Mouse (Mus musculus) heart, embryonic 13.5 days (tissue): ENCODE measurements around the gene Syndig1l. TPM values are rescaled to one million over a fixed set of nuclear protein-coding genes. Genes with fewer than 3 reads are reported as not detected.

Experiments
- ATAC-seq: fragments of 200-750 bp; cut with Nextera tagmentation; 2 replicates; pipeline ENCODE4 v1.8.0; 2017; ENCODE audit warnings: moderate TSS enrichment; ENCODE audit not compliant: insufficient number of reproducible peaks, low FRiP score, low TSS enrichment; ENCODE audit errors: extremely low read depth
- H3K27ac ChIP-seq: fragments of 300-500 bp; sonication (generic); replicated peaks from 2 replicates; pipeline ENCODE4 v1.5.1; 2015; ENCODE audit warnings: moderate library complexity, mild to moderate bottlenecking, inconsistent platforms
- H3K27me3 ChIP-seq: fragments of 300-500 bp; sonication (generic); replicated peaks from 2 replicates; pipeline ENCODE4 v1.6.1; 2015; ENCODE audit warnings: mild to moderate bottlenecking, inconsistent platforms
- H3K36me3 ChIP-seq: fragments of 300-500 bp; sonication (generic); 2 replicates; pipeline ENCODE4 v1.6.1; 2015; ENCODE audit warnings: mild to moderate bottlenecking, inconsistent platforms
- H3K4me1 ChIP-seq: fragments of 300-500 bp; sonication (generic); 2 replicates; pipeline ENCODE4 v1.6.1; 2015; ENCODE audit warnings: inconsistent platforms
- H3K4me2 ChIP-seq: fragments of 300-500 bp; sonication (generic); 2 replicates; pipeline ENCODE4 v1.6.1; 2015; ENCODE audit warnings: inconsistent platforms, mild to moderate bottlenecking, moderate library complexity
- H3K4me3 ChIP-seq: fragments of 300-500 bp; sonication (generic); 2 replicates; pipeline ENCODE4 v1.5.1; 2015; ENCODE audit warnings: moderate library complexity, mild to moderate bottlenecking, inconsistent platforms
- H3K9ac ChIP-seq: fragments of 300-500 bp; sonication (generic); 2 replicates; pipeline ENCODE4 v1.6.1; 2015; ENCODE audit warnings: inconsistent platforms, mild to moderate bottlenecking, moderate library complexity
- H3K9me3 ChIP-seq: fragments of 300-500 bp; sonication (generic); 2 replicates; pipeline ENCODE4 v1.6.1; 2016; ENCODE audit warnings: inconsistent platforms
- WGBS: fragments of 180-500 bp; shearing (Covaris S2); methylation state at CpG from one replicate; pipeline ENCODE4 v1.1.7; 2015; ENCODE audit warnings: mixed read lengths; 5-methylcytosine and 5-hydroxymethylcytosine counted together
- polyA plus RNA-seq: library from polyadenylated mRNA; unstranded; fragments of >200 nt; fragmentation: Nextera tagmentation; extraction: Ambion mirVana; gene quantifications from 2 replicates; pipeline ENCODE4 v1.2.1, GENCODE M21; 2015

Syndig1l gene
- polyA plus RNA-seq = not detected in 2 replicates

DNA sequence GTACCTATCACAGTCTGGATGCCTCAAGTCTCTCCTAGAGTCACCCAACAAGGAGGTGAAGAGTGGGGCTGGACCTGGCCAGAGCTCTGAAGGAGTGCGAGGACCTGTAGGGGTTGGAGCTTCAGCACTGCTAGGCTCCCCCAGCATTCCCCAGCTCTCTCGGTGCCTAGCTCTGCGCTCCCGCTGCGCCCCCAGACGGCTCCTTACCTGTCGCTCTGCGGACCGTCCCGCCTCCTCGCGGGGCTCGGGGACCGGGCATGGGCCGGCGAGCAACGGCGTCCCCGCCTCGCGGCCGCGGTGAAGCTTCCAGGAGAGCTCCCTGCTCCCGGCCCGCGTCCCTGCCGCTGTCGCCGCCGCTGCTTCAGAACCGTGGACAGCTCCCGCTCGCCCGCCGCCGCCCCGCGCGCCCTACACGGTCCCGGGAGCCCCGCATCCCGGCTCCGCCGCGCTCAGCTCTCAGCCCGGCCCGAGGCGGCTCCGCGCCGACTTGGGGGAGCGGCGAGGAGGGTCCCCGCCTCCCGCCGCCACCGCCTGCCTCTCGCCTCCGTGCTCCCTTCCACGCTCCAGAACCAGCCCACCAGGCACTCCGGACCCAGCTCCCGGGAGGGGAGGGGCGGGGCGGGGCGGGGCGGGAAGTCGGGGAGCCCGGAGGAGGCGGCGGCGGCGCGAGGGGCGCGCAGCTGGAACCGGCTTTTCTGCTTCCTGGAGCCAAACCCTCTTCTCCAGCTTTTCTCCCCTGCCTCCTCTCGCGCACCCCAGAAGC is at the start of gene Syndig1l:
Gene Syndig1l, minus strand, starts transcription at position 513 of the 763 bp plus-strand sequence.
- H3K9ac ChIP-seq = no peak within 1 kb of the TSS
- no peaks in the 10 kb centered on the region for H3K36me3 ChIP-seq
- H3K4me1 ChIP-seq = 0 out of 2 replicates have a peak, but pooled peaks cover 8% of the 10 kb centered on the region
- peaks cover 96% of the 10 kb centered on the region for H3K27me3 ChIP-seq
- peak within 1 kb of the TSS; percentile 61 for H3K4me3 ChIP-seq
- under 1% methylated on average over 73 of the region's 79 CpGs for WGBS
- no peaks in the 10 kb centered on the region for H3K9me3 ChIP-seq
- peak within 1 kb of the TSS; percentile 92 for H3K4me2 ChIP-seq
- ATAC-seq = peak; percentile 63; the same call in 1 of the 2 replicates
- no peak within 1 kb of the TSS for H3K27ac ChIP-seq

DNA sequence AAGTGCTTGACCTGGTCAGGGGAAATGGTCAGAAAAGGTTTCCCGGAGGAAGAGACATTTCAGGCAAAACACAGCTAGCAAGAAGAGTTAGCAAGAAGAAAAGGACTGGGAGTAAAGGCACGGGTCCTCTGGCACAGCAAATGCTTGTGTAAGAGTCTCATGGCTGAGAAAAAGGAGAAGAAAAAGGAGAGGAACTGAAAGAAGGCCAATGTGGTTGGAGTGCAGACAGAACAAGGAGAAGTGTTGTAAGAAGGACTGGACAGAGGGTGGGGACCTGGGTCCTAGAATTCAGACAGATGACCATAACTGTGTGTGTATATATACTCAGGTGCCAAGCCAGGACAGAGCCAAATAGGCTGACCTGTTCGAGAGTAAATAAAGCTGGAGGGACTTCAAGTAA is 49.5 kb upstream of the Syndig1l start:
- H3K4me3 ChIP-seq = no peak overlapping the region
- 66% methylated on average over 3 of the region's 3 CpGs for WGBS
- no peak for ATAC-seq
- H3K9me3 ChIP-seq = no peaks in the 10 kb centered on the region
- H3K36me3 ChIP-seq = no peaks in the 10 kb centered on the region
- H3K9ac ChIP-seq = no peak overlapping the region
- H3K27me3 ChIP-seq = peaks cover 20% of the 10 kb centered on the region
- no peaks in the 10 kb centered on the region; the same call in 1 of the 2 replicates for H3K4me1 ChIP-seq
- H3K4me2 ChIP-seq = no peak overlapping the region
- no peak overlapping the region for H3K27ac ChIP-seq

DNA sequence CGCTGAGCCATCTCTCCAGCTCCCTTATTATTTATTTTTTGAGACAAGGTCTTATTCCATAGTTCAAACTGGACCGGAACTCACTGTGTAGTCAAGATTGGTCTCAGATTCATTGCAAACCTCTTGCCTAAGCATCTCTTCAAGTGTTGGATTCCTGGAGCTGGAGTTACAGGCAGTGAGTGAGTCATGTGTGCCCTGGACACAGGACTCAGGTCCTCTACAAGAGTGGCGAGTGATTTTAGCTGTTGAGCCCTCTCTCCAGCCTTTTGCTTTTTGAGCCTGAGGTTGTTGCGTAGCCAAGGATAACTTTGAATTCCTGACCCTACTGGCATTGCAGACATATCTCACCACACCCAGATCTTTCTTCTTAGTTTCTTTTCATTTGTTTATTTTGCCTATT is 47.1 kb upstream of the Syndig1l start:
- peaks cover 20% of the 10 kb centered on the region for H3K27me3 ChIP-seq
- no peak overlapping the region for H3K4me3 ChIP-seq
- no peak overlapping the region for H3K9ac ChIP-seq
- no peak for ATAC-seq
- H3K9me3 ChIP-seq = no peaks in the 10 kb centered on the region
- no peak overlapping the region for H3K27ac ChIP-seq
- 45% methylated on average over 4 of the region's 4 CpGs for WGBS
- no peaks in the 10 kb centered on the region for H3K36me3 ChIP-seq
- H3K4me2 ChIP-seq = no peak overlapping the region
- H3K4me1 ChIP-seq = no peaks in the 10 kb centered on the region; the same call in 1 of the 2 replicates

DNA sequence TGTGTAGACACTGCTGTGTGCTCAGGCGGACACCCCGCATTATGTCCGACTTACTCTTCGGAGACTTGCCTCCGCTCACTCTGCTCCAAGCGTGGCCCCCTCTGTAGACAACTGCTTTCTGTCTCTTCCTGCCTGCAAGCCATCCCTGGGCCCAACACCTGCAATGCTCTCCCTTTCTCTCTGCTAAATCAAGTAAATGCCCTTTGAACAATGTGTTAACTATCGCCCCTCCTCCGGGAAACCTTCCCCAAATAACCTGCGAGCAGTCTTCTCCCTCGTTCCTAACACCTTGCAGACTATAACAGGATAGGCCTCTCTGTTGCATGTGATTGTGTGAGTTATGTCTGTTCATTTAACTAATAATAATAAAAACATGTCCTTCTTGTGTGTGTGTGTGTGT is 44.9 kb upstream of the Syndig1l start:
- Histone ChIP-seq H3K9ac (no peak overlapping the region), H3K27me3 (peaks cover 17% of the 10 kb centered on the region), H3K4me2 (no peak overlapping the region), H3K36me3 (no peaks in the 10 kb centered on the region), H3K9me3 (no peaks in the 10 kb centered on the region), H3K27ac (no peak overlapping the region), H3K4me3 (no peak overlapping the region), H3K4me1 (no peaks in the 10 kb centered on the region; the same call in 1 of the 2 replicates)
- 80% methylated on average over 10 of the region's 10 CpGs for WGBS
- ATAC-seq = no peak

DNA sequence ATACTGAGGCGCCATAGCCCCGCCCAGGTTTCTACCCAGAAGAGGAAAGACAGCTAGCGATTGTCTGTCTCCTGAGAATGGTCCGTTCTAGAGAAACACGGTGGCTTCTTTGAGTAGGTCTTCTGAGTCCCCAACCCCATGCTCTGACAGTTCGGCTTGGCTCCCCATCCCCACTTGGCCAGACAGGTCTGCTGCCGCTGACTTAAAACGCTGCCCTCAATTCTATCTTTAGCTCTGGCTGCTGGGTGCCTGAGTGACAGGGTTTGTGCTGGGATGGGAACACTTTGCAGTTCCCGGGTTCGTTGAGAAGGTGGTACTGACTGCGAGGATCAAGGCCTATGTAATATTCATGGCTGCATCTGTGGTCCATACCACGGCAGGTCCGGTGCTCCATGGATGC is 34.7 kb upstream of the Syndig1l start:
- H3K4me2 ChIP-seq = no peak overlapping the region; the same call in 1 of the 2 replicates
- no peak overlapping the region for H3K9ac ChIP-seq
- H3K27me3 ChIP-seq = no peaks in the 10 kb centered on the region
- H3K4me1 ChIP-seq = peaks cover 9% of the 10 kb centered on the region
- no peak overlapping the region for H3K4me3 ChIP-seq
- ATAC-seq = no peak
- no peak overlapping the region for H3K27ac ChIP-seq
- WGBS = 48% methylated on average over 13 of the region's 13 CpGs
- no peaks in the 10 kb centered on the region for H3K9me3 ChIP-seq
- H3K36me3 ChIP-seq = no peaks in the 10 kb centered on the region

DNA sequence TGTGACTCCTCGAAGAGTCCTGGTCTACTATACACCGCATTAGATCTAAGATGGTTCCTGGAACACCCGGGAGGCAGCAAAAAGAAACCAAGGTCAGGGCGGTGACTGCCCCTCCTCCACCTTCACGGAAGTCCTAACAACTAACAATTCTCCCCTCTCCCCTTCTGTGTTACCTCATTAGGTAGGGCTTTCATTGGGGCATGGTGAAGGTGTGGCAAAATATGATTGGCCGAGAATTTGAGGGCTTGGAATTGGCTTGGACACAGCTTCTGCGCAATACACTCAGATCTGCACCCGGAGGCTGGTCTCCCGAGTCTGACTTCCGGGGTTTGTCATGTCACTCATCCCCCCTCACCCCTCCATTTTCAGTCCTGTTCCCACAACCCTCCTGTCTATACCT is 29.8 kb upstream of the Syndig1l start:
- Histone ChIP-seq H3K4me2 (no peak overlapping the region), H3K4me1 (peaks cover 6% of the 10 kb centered on the region), H3K27me3 (no peaks in the 10 kb centered on the region), H3K27ac (no peak overlapping the region), H3K9ac (no peak overlapping the region), H3K9me3 (no peaks in the 10 kb centered on the region), H3K36me3 (no peaks in the 10 kb centered on the region), H3K4me3 (no peak overlapping the region)
- ATAC-seq = no peak
- 85% methylated on average over 10 of the region's 10 CpGs for WGBS

DNA sequence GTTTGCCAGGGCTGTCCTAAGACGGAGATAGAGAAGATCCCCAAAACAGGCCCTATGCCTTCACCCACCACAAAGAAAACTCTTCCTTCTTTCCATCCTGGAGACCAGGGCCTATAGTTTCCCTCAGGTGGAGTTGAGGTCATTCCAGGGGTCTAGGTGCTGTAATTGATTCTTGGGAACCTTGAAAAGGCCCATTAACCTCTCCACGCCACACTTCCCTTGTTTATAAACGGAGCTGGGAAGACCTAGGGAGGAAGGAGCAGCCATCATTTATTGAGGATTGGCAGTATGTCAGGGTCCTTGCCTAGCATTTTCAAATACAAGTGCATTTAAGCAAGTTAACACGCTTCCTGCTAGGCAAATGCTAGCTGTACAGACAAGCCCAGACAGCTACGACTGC is 28.8 kb upstream of the Syndig1l start:
- H3K27me3 ChIP-seq = no peaks in the 10 kb centered on the region
- no peaks in the 10 kb centered on the region for H3K36me3 ChIP-seq
- no peaks in the 10 kb centered on the region for H3K4me1 ChIP-seq
- no peaks in the 10 kb centered on the region for H3K9me3 ChIP-seq
- 79% methylated on average over 5 of the region's 5 CpGs for WGBS
- H3K4me3 ChIP-seq = no peak overlapping the region
- no peak overlapping the region for H3K27ac ChIP-seq
- no peak overlapping the region for H3K9ac ChIP-seq
- ATAC-seq = no peak
- no peak overlapping the region for H3K4me2 ChIP-seq

DNA sequence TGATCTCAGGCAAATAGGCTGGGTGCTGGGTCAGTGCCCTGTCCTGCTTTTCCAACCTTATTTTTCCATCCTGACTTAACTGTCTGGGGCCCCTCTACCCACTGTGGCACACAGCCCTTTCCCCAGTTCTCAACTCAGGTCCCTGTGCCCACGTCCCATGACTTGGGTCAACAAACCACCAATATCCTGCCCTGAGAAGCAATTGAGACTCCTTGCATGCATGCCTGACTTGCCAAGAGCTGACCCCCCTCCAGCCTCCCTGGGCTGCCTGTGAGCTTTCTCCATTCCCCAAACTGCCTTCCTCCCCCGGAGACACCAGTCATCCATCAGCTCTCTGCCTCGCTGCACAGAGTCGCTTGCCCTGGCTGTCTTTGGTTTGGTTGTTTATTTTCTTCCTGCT is 28.4 kb upstream of the Syndig1l start:
- Histone ChIP-seq H3K4me2 (no peak overlapping the region), H3K27me3 (no peaks in the 10 kb centered on the region), H3K9me3 (no peaks in the 10 kb centered on the region), H3K9ac (no peak overlapping the region), H3K36me3 (no peaks in the 10 kb centered on the region), H3K4me3 (no peak overlapping the region), H3K27ac (no peak overlapping the region), H3K4me1 (no peaks in the 10 kb centered on the region)
- ATAC-seq = no peak
- 56% methylated on average over 4 of the region's 4 CpGs for WGBS

DNA sequence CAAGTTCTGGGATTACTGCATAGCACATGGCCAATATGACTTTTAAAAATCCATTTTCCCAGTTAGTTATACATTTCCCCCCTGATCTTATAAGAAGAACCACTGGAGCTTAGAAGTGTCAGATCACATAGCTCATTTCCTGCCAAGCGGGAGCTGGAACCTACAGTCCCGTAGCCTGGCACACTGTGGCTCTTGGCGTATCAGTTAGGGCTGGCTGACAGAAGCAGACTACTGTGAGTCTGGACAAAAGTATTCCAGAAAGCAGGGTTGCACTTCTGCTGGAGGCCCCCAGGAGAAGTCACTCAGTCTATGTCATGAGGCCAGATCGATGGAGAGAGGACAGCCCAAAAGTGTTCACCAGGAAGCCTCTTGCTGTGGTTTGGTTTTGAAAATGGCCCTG is 27.8 kb upstream of the Syndig1l start:
- Histone ChIP-seq H3K4me1 (no peaks in the 10 kb centered on the region), H3K27ac (no peak overlapping the region), H3K9ac (no peak overlapping the region), H3K9me3 (no peaks in the 10 kb centered on the region), H3K27me3 (no peaks in the 10 kb centered on the region), H3K4me3 (no peak overlapping the region), H3K4me2 (no peak overlapping the region), H3K36me3 (no peaks in the 10 kb centered on the region)
- 69% methylated on average over 4 of the region's 4 CpGs for WGBS
- no peak for ATAC-seq

DNA sequence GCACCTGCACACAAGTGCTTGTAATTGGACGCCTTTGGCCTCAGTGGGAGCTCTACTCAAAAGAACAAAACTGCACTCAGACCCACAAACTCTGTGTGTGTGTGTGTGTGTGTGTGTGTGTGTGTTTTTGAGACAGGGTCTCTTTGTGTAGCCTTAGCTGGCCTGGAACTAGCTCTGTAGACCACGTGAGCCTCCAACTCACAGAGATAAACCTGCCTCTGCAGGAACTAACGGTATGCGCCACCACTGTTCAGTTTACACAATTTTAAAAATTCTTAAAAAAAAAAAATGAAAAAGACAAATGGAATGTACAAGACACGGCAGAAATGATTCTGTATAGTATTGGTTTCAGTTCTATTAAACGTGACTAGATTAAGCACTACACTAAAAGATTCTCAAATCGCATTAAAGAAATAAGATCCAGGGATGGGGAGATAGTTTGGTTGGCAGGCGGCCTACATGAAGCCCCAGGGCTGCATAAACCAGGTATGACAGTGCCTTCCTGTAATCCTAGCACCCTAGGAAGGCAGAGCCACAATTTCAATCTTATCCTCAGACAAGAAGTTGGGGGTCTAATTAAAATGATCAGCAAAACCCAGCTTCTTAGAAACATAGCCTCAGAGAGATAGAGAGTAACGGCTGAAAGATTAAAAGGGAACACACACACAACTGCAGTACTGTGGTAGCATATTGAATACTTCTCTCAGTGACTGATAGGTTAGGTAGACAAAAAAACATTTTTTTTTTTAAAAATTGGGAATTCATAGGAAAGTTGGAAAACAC is 20.0 kb upstream of the Syndig1l start:
- Histone ChIP-seq H3K4me1 (peaks cover 7% of the 10 kb centered on the region), H3K27me3 (no peaks in the 10 kb centered on the region), H3K9me3 (no peaks in the 10 kb centered on the region), H3K27ac (no peak overlapping the region), H3K4me3 (no peak overlapping the region), H3K9ac (no peak overlapping the region), H3K36me3 (no peaks in the 10 kb centered on the region), H3K4me2 (no peak overlapping the region)
- ATAC-seq = no peak
- WGBS = 79% methylated on average over 9 of the region's 9 CpGs

DNA sequence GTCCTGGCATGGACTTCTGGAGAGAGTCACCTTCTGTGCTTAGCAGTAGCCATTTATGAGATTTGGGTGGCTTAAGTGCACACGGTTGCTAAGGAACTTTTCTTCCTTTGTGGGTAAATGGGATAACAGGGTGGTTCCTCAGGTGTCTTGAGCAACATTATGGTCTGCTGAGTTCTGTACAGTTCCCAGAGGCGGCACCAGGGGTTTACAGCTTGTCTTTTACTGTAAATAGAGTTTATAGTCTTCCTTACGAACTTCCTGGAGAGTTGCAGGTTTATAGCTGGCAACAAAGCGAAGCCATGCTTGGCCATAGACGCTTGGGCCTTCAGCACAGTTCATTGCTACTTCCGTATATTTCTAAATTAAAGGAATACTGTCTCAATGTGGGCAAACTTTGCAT is 15.9 kb upstream of the Syndig1l start:
- Histone ChIP-seq H3K4me2 (no peak overlapping the region), H3K4me1 (peaks cover 14% of the 10 kb centered on the region), H3K36me3 (no peaks in the 10 kb centered on the region), H3K9me3 (no peaks in the 10 kb centered on the region), H3K27me3 (0 out of 2 replicates have a peak, but pooled peaks cover 5% of the 10 kb centered on the region), H3K27ac (no peak overlapping the region), H3K9ac (no peak overlapping the region), H3K4me3 (no peak overlapping the region)
- no peak for ATAC-seq
- 78% methylated on average over 6 of the region's 6 CpGs for WGBS
